Mouse (Mus musculus): ENCODE data around the gene C1qtnf6. TPM values are rescaled to one million over a fixed set of nuclear protein-coding genes. Genes with fewer than 3 reads are reported as not detected.

C1qtnf6 gene
- total and polyA plus RNA-seq, 3 experiments = 5.7 to 28.1 (median 6.3) TPM

DNA sequence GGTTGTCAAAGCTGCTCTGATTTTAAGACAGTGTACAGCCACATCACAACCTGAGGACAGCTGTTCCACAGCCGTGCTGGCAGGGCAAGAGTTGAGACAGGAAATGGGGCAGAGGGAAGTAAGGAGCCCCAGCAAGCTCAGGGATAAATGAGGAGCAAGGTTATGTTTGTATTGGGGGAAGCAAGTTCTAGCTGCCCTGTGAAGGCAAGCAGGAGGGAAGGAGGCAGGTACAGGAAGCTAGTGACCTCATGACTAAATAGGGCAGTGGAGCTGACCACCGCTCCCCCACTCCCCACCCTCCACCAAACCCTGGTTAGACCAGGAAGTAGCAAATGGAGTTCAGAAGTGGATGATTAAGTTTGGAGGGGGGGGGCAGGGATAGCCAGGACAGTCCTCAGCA lies 50.2 kb downstream of the C1qtnf6 start:
- H3K79me2 ChIP-seq (replicated peaks; ENCODE audit: control insufficient read depth, extremely low read depth, insufficient read depth, poor library complexity, severe bottlenecking) = no peaks in the 10 kb centered on the region
- H3K9me3 ChIP-seq (replicated peaks; ENCODE audit: low read length) = no peaks in the 10 kb centered on the region
- no peak for DNase-seq (ENCODE audit: extremely low read depth)
- no peaks in the 10 kb centered on the region for H3K27me3 ChIP-seq (replicated peaks)
- H3K36me3 ChIP-seq (replicated peaks in 1 of 2; ENCODE audit: control insufficient read depth in 1 of 2, insufficient read depth in 1 of 2, low read length in 1 of 2) = peaks cover 59 to 69% of the 10 kb centered on the region in 2 experiments
- no peak overlapping the region for H3K4me2 ChIP-seq (ENCODE audit: insufficient read depth, low read depth, poor library complexity, severe bottlenecking)
- dilution Hi-C loops (cut with MboI; ENCODE audit: extremely low pct_ligation_motif_present, extremely low pct_unique_long_range_greater_than_20kb, low sequenced_read_pairs) = no loop called here
- H3K4me1 ChIP-seq (ENCODE audit: control insufficient read depth in 1 of 2, insufficient read depth in 2 of 2) = peaks cover 16 to 52% of the 10 kb centered on the region in 2 experiments
- H3K9ac ChIP-seq (ENCODE audit: insufficient read depth, low read depth) = no peak overlapping the region
- TF ChIP-seq TBP (conservative IDR thresholded peaks at IDR 0.05; ENCODE audit: low read depth, low read length) = no peak
- in situ Hi-C loops (cut with MboI; ENCODE audit: low pct_ligation_motif_present, low pct_unique_long_range_greater_than_20kb, low sequenced_read_pairs) = loop anchor here (5.0 kb wide), 1 partner anchor 41 kb away; no protein-coding TSS in a partner anchor
- no peak overlapping the region for H3K4me3 ChIP-seq (replicated peaks in 1 of 3; ENCODE audit: low read depth in 2 of 3, low read length in 2 of 3, poor library complexity in 1 of 3)
- no peak overlapping the region for H3K27ac ChIP-seq (ENCODE audit: insufficient read depth, low read depth)

DNA sequence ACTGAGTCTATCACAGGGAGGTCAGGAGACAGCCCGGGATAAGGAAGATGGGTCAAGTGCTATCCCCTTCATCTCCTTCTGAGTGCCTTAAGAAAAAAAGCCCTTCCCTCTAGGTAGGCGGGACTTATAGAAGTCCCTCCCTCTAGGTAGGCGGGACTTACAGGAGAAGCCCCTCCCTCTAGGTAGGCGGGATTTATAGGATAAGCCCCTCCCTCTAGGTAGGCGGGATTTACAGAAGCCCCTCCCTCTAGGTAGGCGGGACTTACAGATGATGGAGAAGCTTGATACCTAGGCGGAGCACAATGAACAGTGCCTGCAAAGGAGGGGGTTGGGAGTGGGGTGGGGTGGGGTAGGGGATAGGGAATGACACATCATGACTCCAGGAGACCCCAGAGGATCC lies 51.1 kb downstream of the C1qtnf6 start:
- Histone ChIP-seq H3K79me2 (replicated peaks; ENCODE audit: control insufficient read depth, extremely low read depth, insufficient read depth, poor library complexity, severe bottlenecking) (no peaks in the 10 kb centered on the region), H3K4me3 (replicated peaks in 1 of 3; ENCODE audit: low read depth in 2 of 3, low read length in 2 of 3, poor library complexity in 1 of 3) (no peak overlapping the region), H3K27ac (ENCODE audit: insufficient read depth, low read depth) (no peak overlapping the region), H3K27me3 (replicated peaks) (no peaks in the 10 kb centered on the region), H3K4me2 (ENCODE audit: insufficient read depth, low read depth, poor library complexity, severe bottlenecking) (no peak overlapping the region), H3K4me1 (ENCODE audit: control insufficient read depth in 1 of 2, insufficient read depth in 2 of 2) (peaks cover 24 to 61% of the 10 kb centered on the region in 2 experiments), H3K36me3 (replicated peaks in 1 of 2; ENCODE audit: control insufficient read depth in 1 of 2, insufficient read depth in 1 of 2, low read length in 1 of 2) (peaks cover 50 to 61% of the 10 kb centered on the region in 2 experiments), H3K9ac (ENCODE audit: insufficient read depth, low read depth) (no peak overlapping the region), H3K9me3 (replicated peaks; ENCODE audit: low read length) (no peaks in the 10 kb centered on the region)
- in situ Hi-C loops (cut with MboI; ENCODE audit: low pct_ligation_motif_present, low pct_unique_long_range_greater_than_20kb, low sequenced_read_pairs) = loop anchor here (5.0 kb wide), 1 partner anchor 42 kb away; no protein-coding TSS in a partner anchor
- dilution Hi-C loops (cut with MboI; ENCODE audit: extremely low pct_ligation_motif_present, extremely low pct_unique_long_range_greater_than_20kb, low sequenced_read_pairs) = no loop called here
- DNase-seq (ENCODE audit: extremely low read depth) = no peak
- TF ChIP-seq PAX5 (IDR thresholded peaks at IDR 0.05; ENCODE audit: low read length) = no peak
- TF ChIP-seq TBP (conservative IDR thresholded peaks at IDR 0.05; ENCODE audit: low read depth, low read length) = no peak
- TF ChIP-seq RCOR1 (conservative IDR thresholded peaks at IDR 0.05; ENCODE audit: low read depth, low read length) = no peak
- no peak for TF ChIP-seq HCFC1 (IDR thresholded peaks at IDR 0.05; ENCODE audit: low read depth, low read length)
- TF ChIP-seq ZKSCAN1 (IDR thresholded peaks at IDR 0.05; ENCODE audit: borderline replicate concordance, low read depth, low read length) = no peak
- TF ChIP-seq NRF1 (IDR thresholded peaks at IDR 0.05; ENCODE audit: low read depth, low read length) = no peak
- no peak for TF ChIP-seq MXI1 (IDR thresholded peaks at IDR 0.05; ENCODE audit: low read depth, low read length)
- no peak for TF ChIP-seq KAT2A (IDR thresholded peaks at IDR 0.05; ENCODE audit: insufficient replicate concordance, low read length)
- TF ChIP-seq SMC3 (IDR thresholded peaks at IDR 0.05; ENCODE audit: low read depth, low read length) = no peak
- no peak for TF ChIP-seq CTCF (conservative IDR thresholded peaks at IDR 0.05 in 1 of 2, IDR thresholded peaks at IDR 0.05 in 1 of 2; ENCODE audit: low read depth in 2 of 2, low read length in 2 of 2)
- TF ChIP-seq E2F4 (IDR thresholded peaks at IDR 0.05; ENCODE audit: insufficient replicate concordance, low read depth, low read length) = no peak
- no peak for TF ChIP-seq JUND (conservative IDR thresholded peaks at IDR 0.05; ENCODE audit: low read depth, low read length)
- no peak for TF ChIP-seq GABPA (IDR thresholded peaks at IDR 0.05; ENCODE audit: insufficient replicate concordance, low read depth, low read length)
- TF ChIP-seq ETS1 (conservative IDR thresholded peaks at IDR 0.05; ENCODE audit: low read depth, low read length) = no peak
- no peak for TF ChIP-seq TCF12 (IDR thresholded peaks at IDR 0.05; ENCODE audit: low read depth, low read length)
- no peak for TF ChIP-seq ZNF384 (IDR thresholded peaks at IDR 0.05; ENCODE audit: low read depth, low read length)
- TF ChIP-seq USF1 (IDR thresholded peaks at IDR 0.05; ENCODE audit: low read depth, low read length) = no peak

Data from CH12.LX (cell line).